Mouse (Mus musculus) small intestine, adult 2 months (tissue): ENCODE results near the gene Iqca. TPM values are rescaled to one million over a fixed set of nuclear protein-coding genes. Genes with fewer than 3 reads are reported as not detected.

Source experiments
- H3K27ac ChIP-seq: fragments of 200-500 bp; 2 replicates; pipeline ENCODE4 v1.5.1; 2012; ENCODE audit warnings: low read depth, low read length, control low read depth, inconsistent platforms; ENCODE audit not compliant: insufficient read depth
- H3K27me3 ChIP-seq: fragments of 200-500 bp; 2 replicates; pipeline ENCODE4 v1.6.1; 2012; ENCODE audit warnings: mild to moderate bottlenecking, moderate library complexity, low read length, inconsistent platforms; ENCODE audit not compliant: control insufficient read depth, insufficient read depth
- H3K36me3 ChIP-seq: fragments of 200-500 bp; 2 replicates; pipeline ENCODE4 v1.6.1; 2012; ENCODE audit warnings: mild to moderate bottlenecking, low read length, control low read depth, inconsistent platforms; ENCODE audit not compliant: control insufficient read depth, insufficient read depth
- H3K4me1 ChIP-seq: fragments of 200-500 bp; 2 replicates; pipeline ENCODE4 v1.6.1; 2012; ENCODE audit warnings: low read length, inconsistent platforms, mixed read lengths; ENCODE audit not compliant: control insufficient read depth, insufficient read depth, insufficient read length
- H3K4me3 ChIP-seq: fragments of 200-500 bp; 2 replicates; pipeline ENCODE4 v1.5.1; 2012; ENCODE audit warnings: low read depth, mild to moderate bottlenecking, control low read depth, inconsistent platforms, low read length, moderate library complexity
- CTCF ChIP-seq: fragments of 200-500 bp; IDR thresholded peaks from 2 replicates; pipeline ENCODE4 v1.5.1; 2012; ENCODE audit warnings: low read depth, mild to moderate bottlenecking, control low read depth, inconsistent platforms, low read length, moderate library complexity, mixed read lengths; ENCODE audit not compliant: insufficient replicate concordance, insufficient read length; ENCODE audit errors: extremely low read depth
- POLR2A ChIP-seq: fragments of 200-500 bp; IDR thresholded peaks from 2 replicates; pipeline ENCODE4 v1.6.1; 2012; ENCODE audit warnings: low read depth, mild to moderate bottlenecking, control low read depth, inconsistent platforms, low read length, moderate library complexity
- WGBS: fragments of 180-500 bp; shearing (Covaris S2); methylation state at CpG from one replicate; pipeline ENCODE4 v1.1.7; 2018; 5-methylcytosine and 5-hydroxymethylcytosine counted together
- polyA plus RNA-seq: library from polyadenylated mRNA; depleted of rRNA; stranded (reverse); fragments of >200 nt; gene quantifications from 2 replicates; pipeline ENCODE4 v1.2.3, GENCODE M21; 2012

Iqca gene
- polyA plus RNA-seq, 1 experiment: not detected

- no peaks in the 10 kb centered on the region for H3K4me1 ChIP-seq
- no peak overlapping the region for H3K4me3 ChIP-seq
- WGBS: 72% methylated on average over 6 of the region's 6 CpGs
- no peaks in the 10 kb centered on the region for H3K27me3 ChIP-seq
- no peak overlapping the region for H3K27ac ChIP-seq
- TF ChIP-seq CTCF (no peak), POLR2A (no peak)
- no peaks in the 10 kb centered on the region for H3K36me3 ChIP-seq
These were observed 30.4 kb upstream of the Iqca start for GRCm38 (mm10) chr1:90183602-90184001.

GRCm38 (mm10) chr1:90182521-90182920, 29.3 kb upstream of the Iqca start:
- Histone ChIP-seq H3K4me3 (no peak overlapping the region), H3K4me1 (no peaks in the 10 kb centered on the region), H3K27ac (no peak overlapping the region), H3K27me3 (no peaks in the 10 kb centered on the region), H3K36me3 (no peaks in the 10 kb centered on the region)
- TF ChIP-seq CTCF (no peak), POLR2A (no peak)
- 58% methylated on average over 5 of the region's 5 CpGs for WGBS

- H3K27me3 ChIP-seq: no peaks in the 10 kb centered on the region
- no peak for TF ChIP-seq CTCF
- no peak for TF ChIP-seq POLR2A
- WGBS: 75% methylated on average over 12 of the region's 12 CpGs
- no peaks in the 10 kb centered on the region for H3K4me1 ChIP-seq
- no peak overlapping the region for H3K27ac ChIP-seq
- H3K4me3 ChIP-seq: no peak overlapping the region
- H3K36me3 ChIP-seq: no peaks in the 10 kb centered on the region
These were observed 27.9 kb upstream of the Iqca start for GRCm38 (mm10) chr1:90180966-90181699.

- no peak for TF ChIP-seq CTCF
- no peak for TF ChIP-seq POLR2A
- no peaks in the 10 kb centered on the region for H3K4me1 ChIP-seq
- no peak overlapping the region for H3K4me3 ChIP-seq
- H3K27me3 ChIP-seq: no peaks in the 10 kb centered on the region
- no peak overlapping the region for H3K27ac ChIP-seq
- WGBS: 77% methylated on average over 7 of the region's 7 CpGs
- H3K36me3 ChIP-seq: no peaks in the 10 kb centered on the region
These were observed 27.3 kb upstream of the Iqca start for GRCm38 (mm10) chr1:90180479-90180878.

DNA sequence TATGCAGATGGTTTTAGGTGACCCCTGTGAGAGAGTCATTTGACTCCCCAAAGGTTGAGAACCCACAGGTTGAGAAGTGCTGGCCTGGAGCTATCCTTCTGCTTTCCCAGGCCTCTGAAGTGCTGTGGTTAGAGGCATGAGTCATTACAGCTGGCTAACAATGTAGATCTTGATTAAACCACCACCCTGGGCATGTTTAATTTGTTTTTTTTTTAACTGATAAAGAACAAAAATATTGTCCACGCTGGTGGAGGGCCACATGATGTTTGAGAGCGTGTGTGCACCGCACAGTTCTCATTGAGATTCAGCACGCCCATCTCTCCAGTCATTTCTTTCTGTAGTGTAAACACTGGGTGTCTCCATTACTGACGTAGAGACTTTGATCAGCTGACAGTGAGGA, 24.8 kb upstream of the Iqca start:
- H3K36me3 ChIP-seq: no peaks in the 10 kb centered on the region
- no peaks in the 10 kb centered on the region for H3K27me3 ChIP-seq
- 26% methylated on average over 5 of the region's 5 CpGs for WGBS
- H3K4me3 ChIP-seq: no peak overlapping the region
- TF ChIP-seq CTCF (no peak), POLR2A (no peak)
- no peak overlapping the region for H3K27ac ChIP-seq
- no peaks in the 10 kb centered on the region for H3K4me1 ChIP-seq

DNA sequence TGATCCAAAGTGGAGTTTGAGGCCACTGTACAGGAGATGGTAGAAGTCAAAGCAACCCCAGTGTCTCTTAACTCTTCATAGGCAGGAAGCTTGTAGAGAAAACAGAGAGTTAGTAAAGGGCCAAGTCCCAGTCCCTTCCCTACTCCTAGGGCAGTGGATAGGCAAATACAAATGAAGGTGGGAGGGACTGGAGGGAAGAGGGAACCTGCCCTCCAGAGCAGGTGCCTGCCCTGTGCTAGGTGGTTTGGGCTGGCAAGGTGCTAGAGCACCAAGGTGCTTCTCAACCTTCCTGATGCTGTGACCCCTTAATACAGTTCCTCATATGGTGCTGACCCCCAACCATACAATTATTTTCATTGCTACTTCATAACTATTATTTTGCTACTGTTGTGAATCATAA, 24.4 kb upstream of the Iqca start:
- H3K36me3 ChIP-seq: no peaks in the 10 kb centered on the region
- TF ChIP-seq POLR2A (no peak), CTCF (no peak)
- no peak overlapping the region for H3K4me3 ChIP-seq
- no peaks in the 10 kb centered on the region for H3K4me1 ChIP-seq
- no peak overlapping the region for H3K27ac ChIP-seq
- no peaks in the 10 kb centered on the region for H3K27me3 ChIP-seq

DNA sequence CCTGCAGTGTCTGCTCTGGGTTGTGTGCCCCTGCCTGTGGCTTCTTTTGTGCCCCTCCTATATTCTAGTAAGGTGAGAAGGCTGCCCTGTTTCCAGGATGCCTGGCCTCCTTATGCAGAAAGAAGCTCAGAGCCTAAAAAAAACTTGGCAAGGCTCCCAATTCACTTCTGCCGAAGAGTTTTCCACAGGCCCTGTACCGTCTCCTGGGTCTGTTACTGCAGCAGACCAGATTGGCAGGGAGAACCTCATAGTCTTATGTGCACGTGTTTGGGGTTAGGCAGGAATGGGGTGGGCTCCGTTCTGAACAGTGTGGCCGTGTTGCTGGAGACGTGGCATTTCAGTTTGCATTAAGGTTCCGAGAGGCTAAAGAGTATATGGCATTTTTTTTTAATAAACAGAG, 23.0 kb upstream of the Iqca start:
- Histone ChIP-seq H3K4me1 (no peaks in the 10 kb centered on the region), H3K27me3 (no peaks in the 10 kb centered on the region), H3K27ac (no peak overlapping the region), H3K4me3 (no peak overlapping the region), H3K36me3 (no peaks in the 10 kb centered on the region)
- 73% methylated on average over 7 of the region's 7 CpGs for WGBS
- TF ChIP-seq POLR2A (no peak), CTCF (no peak)

GRCm38 (mm10) chr1:90174338-90174737, 21.1 kb upstream of the Iqca start:
- TF ChIP-seq CTCF: no peak
- no peak for TF ChIP-seq POLR2A

More at GRCm38 (mm10) chr1:90174338-90174737, 21.1 kb upstream of the Iqca start:
- Histone ChIP-seq H3K4me3 (no peak overlapping the region), H3K36me3 (no peaks in the 10 kb centered on the region), H3K4me1 (no peaks in the 10 kb centered on the region), H3K27me3 (no peaks in the 10 kb centered on the region), H3K27ac (no peak overlapping the region)
- WGBS: 78% methylated on average over 8 of the region's 8 CpGs
